Mouse (Mus musculus) ovary, postnatal 10 days (tissue): ENCODE measurements around the gene Cdk6.
"Not testable (repeated sequence)": the region's sequence is repeated elsewhere in the genome, so short reads cannot be mapped to it uniquely, and the experiment has no call there.

Experiments
- DNase-seq: peaks from one replicate; pipeline ENCODE4 v3.0.0; 2022; ENCODE audit warnings: low spot score

Gene Cdk6

GRCm38 (mm10) chr5:3511097-3511795 lies 170.0 kb downstream of the Cdk6 start:
- DNase-seq, result no peak

- no peak for DNase-seq
These were observed 171.3 kb downstream of the Cdk6 start for GRCm38 (mm10) chr5:3512584-3512983.

- DNase-seq, result no peak
These were observed 173.6 kb downstream of the Cdk6 start for GRCm38 (mm10) chr5:3514901-3515311.

DNA sequence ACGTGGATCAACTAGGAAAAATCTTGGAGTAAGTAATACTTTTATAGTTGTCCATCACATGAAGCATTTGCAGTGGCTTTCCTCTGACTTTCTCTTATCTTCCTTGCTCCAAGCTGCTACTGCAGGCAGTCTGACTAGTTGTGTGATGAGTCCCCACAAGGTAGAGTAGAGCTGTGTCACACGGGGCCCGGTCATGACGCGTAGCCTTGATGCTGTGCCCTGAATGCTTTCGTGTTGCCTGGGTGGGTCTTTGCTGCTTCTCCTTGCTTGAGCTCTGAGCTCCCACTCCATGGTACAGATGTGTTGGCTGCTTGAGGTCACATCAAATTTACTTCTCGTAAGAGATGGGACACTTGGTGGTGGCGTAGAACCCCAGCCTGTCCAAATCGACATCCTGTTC lies 174.2 kb downstream of the Cdk6 start:
- no peak for DNase-seq

DNA sequence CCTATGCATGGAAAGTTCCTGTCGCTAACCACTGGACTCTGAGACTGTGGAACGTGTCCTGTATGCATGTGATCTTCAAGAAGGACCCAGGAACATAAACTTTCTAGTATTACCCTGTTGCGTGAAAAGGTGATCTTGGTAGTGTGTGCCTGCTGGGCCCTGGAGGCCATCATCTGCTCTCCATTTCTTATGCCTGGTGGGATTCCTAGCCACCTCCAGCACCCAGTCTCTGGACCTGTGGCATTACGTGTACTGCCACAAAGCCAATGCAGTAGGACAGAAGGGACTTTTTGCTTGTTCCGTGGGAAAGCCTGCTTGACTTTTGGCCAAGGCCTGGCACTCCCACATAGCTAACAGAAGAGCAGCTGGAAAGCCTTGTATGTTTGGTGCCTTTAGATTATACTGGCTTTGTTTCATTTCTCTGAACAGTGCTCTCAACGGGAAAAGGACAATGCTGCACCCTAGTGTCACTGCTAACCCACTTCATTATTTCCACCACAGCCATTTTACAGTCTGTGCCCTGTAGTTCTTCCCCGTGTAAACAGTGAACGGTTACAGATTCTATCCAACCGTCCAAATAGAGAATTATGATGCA lies 175.3 kb downstream of the Cdk6 start:
- DNase-seq, result no peak

DNA sequence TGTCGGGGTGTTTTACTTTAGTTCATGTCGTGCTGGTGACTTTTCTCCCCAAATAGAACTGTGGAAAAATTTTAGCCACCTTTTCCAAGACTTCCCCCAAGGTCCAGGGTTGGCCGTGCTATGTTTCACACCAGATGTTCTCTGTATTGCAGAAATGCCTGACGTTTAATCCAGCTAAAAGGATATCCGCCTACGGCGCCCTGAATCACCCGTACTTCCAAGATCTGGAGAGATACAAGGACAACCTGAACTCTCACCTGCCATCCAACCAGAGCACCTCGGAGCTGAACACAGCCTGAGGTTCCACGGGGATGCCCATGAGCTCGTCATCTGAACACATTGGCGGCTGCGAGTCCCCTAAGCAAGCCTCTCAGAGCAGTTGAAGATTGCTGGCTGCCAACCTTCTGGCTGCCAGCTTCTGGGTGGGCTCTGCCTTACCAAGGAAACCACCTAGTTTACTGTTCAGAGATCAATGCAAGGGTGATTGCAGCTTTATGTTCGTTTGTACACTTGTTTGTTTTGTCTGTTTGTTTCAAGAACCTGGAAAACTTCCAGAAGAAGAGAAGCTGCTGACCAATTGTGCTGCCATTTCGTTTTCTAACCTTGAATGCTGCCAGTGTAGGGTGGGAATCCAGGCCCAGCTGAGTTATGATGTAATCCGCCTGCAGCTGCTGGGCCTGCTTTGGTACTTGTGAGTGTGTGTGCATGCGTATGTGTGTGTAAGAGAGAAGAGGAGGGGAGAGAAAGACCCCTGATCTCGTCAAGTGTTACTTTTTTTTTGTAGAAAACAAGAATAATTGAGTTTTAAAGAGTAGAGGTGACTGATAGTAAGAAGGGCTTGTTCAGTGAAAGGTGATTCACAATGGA lies 179.4 kb downstream of the Cdk6 start:
- DNase-seq, result no peak

- DNase-seq, result no peak
These were observed 180.5 kb downstream of the Cdk6 start for GRCm38 (mm10) chr5:3521741-3522140.

- no peak for DNase-seq
These were observed 181.5 kb downstream of the Cdk6 start for GRCm38 (mm10) chr5:3522826-3523225.

DNA sequence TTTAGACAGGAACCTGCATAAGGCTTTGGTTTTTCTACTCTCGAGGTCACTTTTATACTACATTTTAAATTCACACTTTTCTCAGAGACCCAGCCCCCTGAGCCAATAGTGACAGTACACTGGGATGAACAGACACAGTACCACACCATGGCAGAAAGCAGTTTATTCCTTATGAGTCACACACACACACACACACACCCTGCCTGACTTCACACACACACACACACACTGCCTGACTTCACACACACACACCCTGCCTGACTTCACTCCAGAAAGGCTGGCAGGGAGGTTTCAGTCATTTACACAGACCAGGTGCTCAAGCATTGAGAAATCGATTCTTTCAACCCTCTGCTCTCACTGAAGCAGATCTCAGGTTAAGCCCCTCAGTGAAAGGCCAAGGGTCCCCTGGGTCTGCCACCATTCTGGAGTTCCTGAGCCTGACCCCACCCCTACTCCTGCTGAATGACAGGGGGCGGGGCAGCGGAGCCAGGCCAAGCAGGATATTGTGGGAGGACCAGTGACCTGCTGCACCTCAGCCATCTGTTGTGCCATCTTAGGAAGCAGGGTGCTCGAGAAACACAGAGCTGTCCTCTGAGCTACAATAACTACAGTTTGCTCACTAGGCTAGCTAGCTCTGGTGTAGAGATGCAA lies 185.9 kb downstream of the Cdk6 start:
- DNase-seq, result no peak

- no peak for DNase-seq
These were observed 188.4 kb downstream of the Cdk6 start for GRCm38 (mm10) chr5:3529585-3530189.

DNA sequence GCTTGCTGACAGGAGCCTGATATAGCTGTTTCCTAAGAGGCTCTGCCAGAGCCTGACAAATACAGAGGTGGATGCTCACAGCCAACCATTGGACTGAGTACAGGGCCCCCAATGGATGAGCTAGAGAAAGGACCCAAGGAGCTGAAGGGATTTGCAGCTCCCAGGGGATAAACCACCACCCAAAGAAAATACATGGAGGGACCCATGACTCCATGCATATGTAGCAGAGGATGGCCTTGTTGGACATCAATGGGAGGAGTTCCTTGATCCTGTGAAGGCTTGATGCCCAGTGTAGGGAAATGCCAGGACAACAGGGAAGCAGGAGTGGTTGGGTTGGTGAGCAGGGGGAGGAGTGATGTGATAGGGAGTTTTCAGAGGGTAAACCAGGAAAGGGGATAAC lies 190.8 kb downstream of the Cdk6 start:
- DNase-seq, result not testable (repeated sequence)

DNA sequence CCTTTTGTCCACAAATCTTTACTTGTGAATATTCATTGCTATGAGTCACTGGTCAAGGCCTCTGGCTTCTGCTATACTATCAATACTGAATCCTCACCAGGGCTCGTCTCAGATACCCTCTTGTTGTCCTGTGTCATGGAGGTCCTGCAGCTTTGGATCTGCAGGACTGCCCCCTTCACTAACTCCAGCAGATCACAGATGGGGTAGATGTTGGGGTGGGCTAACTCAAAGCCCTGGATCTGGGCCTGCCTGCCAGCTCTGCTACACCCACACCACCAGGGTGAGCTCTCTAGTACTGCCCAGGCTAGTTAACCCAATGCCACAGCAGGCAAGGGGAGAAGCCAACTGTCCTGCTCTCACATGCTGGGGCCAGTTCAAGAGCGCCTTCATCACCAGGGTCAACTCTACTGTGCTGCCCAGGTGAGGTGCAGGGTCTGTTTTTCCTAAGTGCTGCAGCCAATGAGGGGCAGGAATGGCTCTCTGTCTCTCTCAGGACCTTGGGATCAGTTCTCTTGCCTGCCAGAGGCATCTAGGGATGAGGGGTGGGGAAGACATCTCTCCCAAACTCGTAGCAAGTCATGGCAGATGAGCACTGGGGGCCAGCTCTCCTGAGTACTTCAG lies 195.4 kb downstream of the Cdk6 start:
- no peak for DNase-seq

GRCm38 (mm10) chr5:3538505-3539472 lies 197.5 kb downstream of the Cdk6 start:
- DNase-seq, result no peak

DNA sequence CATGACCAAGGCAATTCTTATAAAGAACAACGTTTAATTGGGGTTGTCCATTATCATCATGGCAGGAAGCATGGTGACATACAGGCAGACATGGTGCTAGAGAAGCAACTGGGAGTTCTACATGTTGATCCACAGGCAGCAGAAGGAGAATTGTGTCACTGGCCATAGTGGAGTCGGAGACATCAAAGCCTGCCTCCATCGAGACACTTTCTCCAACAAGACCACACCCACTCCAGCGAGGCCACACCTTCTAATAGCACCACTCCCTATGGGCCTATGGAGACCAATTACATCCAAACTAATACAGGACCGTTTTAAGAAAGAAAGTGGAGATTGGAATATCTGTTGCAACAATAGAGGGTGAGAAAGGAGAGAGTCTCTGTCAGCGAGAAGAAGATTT lies 200.6 kb downstream of the Cdk6 start:
- no peak for DNase-seq

- DNase-seq, result peak; percentile 99
These were observed 202.6 kb downstream of the Cdk6 start, which contains the start of gene Fam133b for GRCm38 (mm10) chr5:3543629-3544479. Gene Fam133b, plus strand, starts transcription at chr5:3543833.

DNA sequence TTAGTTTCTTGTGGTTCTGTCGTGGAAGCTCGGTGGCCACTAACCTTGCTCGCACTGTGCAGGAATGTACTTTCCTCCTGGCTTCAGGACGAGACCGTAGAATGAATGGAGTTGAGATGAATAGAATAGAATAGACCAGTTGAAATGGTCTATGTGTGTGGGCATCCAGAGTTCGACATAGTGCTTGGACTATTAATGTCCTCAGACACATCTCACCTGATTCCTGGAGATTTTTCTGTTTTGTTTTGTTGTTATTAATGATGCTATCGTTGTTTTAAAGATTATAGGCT lies 203.1 kb downstream of the Cdk6 start:
- no peak for DNase-seq

GRCm38 (mm10) chr5:3546226-3546625 lies 204.9 kb downstream of the Cdk6 start:
- no peak for DNase-seq

- no peak for DNase-seq
These were observed 210.2 kb downstream of the Cdk6 start for GRCm38 (mm10) chr5:3551481-3551880.

DNA sequence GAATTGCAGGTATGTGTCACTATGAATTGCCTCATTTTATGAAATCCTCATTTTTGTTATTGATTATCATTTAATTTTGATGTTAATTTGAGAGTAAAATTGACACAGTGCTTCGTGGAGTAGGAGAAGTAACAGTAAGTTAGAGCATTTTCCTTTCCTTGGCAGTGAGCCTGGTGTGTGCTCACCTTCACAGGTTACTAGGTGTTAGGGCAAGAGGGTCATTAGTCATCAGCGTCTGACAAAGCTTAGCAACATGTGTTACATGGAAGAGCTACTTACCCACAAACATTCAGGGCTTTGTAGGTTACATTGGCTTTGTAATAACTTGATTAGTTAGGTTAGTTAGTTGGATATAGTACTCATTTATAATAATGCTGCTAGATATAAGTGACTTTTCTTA lies 212.9 kb downstream of the Cdk6 start:
- no peak for DNase-seq

- no peak for DNase-seq
These were observed 230.0 kb downstream of the Cdk6 start, which contains the start of gene 1700109H08Rik for GRCm38 (mm10) chr5:3571266-3571665. Gene 1700109H08Rik, plus strand, starts transcription at chr5:3571566.
